Mouse (Mus musculus): ENCODE results near the gene Gm13288. TPM values are rescaled to one million over a fixed set of nuclear protein-coding genes. Genes with fewer than 3 reads are reported as not detected.
"Not testable (repeated sequence)": the region's sequence is repeated elsewhere in the genome, so short reads cannot be mapped to it uniquely, and the experiment has no call there.

The Gm13288 gene
- total RNA-seq (2018; cell fraction: chromatin; rRNA removed), result under 1 TPM in 1 of 26 experiments, not detected in 25; 0.29 TPM
- total RNA-seq (2018; cell fraction: cytosol; rRNA removed), result under 1 TPM in 1 of 26 experiments, not detected in 25; 0.05 TPM
- under 1 TPM in 1 of 26 experiments, not detected in 25; 0.23 TPM for total RNA-seq (2018; cell fraction: nucleus; rRNA removed)
- not detected in 3 replicates for polyA plus RNA-seq (2018)

GRCm38 (mm10) chr4:88805231-88805630 is at the start of gene Gm13288:
Gene Gm13288 (plus strand): TSS chr4:88805531.
- not testable (repeated sequence) for H3K27ac ChIP-seq; H3K79me2 ChIP-seq (ENCODE audit: inconsistent target); H3K4me3 ChIP-seq (ENCODE audit: inconsistent target); H3K36me3 ChIP-seq (ENCODE audit: inconsistent target)
- no CpG with 5 or more reads among the region's 8 CpGs for WGBS (ENCODE audit: missing documents)

DNA sequence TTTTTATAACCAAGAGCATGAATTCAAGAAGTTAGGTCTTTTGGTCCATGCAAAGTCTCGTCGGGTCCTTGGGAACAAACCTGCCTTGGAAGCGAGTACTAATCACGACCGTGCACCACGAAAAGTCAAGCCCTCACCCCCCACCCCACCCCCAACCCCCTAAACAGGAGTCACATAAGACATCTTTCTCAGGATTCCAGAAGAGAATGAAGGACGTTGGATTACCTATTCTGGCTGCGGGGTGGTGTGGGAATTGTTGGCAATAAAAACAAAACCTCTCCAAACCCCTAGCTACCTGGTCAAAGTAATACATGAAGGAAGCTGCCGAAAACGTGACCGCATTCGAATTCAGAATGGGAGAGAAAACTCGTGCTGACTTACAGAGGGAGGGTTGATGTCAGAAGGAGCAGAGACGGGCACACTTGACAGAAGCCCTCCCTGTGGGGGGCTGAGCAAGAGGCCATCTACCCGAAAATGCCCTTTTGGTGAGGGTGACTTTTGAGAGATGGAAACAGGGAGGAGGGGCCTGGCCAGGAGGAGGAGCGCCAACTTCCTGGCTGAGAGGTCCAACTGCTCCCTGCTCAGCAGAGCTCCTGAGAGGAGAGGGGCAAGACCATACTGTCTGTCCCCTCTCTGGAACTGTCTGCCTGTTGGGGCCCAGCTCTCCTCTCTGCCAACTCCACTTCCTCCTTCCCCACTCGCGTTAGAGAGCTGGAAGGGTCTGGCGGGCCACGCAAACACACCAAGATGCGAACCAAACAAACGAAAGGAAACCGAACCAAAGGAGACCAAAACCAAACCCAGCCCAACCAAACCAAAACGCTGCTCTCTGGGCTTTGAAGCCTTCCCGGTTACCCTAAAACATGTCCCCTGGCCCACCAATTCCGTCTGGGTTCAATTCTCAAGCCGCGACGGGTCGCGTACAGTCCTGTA is 48.5 kb upstream of the Gm13288 start:
- peak overlapping the region; percentile 78 for H3K27ac ChIP-seq
- WGBS (ENCODE audit: missing documents), result 10% methylated on average over 19 of the region's 31 CpGs
- H3K36me3 ChIP-seq (ENCODE audit: inconsistent target); H3K79me2 ChIP-seq (ENCODE audit: inconsistent target): not testable (repeated sequence)
- H3K4me3 ChIP-seq (ENCODE audit: inconsistent target), result peak overlapping the region; percentile 61

- 0% methylated on average over 7 of the region's 21 CpGs for WGBS (ENCODE audit: missing documents)
- H3K27ac ChIP-seq; H3K79me2 ChIP-seq (ENCODE audit: inconsistent target); H3K36me3 ChIP-seq (ENCODE audit: inconsistent target); H3K4me3 ChIP-seq (ENCODE audit: inconsistent target): not testable (repeated sequence)
Measured at GRCm38 (mm10) chr4:88757628-88758031, 47.7 kb upstream of the Gm13288 start.

DNA sequence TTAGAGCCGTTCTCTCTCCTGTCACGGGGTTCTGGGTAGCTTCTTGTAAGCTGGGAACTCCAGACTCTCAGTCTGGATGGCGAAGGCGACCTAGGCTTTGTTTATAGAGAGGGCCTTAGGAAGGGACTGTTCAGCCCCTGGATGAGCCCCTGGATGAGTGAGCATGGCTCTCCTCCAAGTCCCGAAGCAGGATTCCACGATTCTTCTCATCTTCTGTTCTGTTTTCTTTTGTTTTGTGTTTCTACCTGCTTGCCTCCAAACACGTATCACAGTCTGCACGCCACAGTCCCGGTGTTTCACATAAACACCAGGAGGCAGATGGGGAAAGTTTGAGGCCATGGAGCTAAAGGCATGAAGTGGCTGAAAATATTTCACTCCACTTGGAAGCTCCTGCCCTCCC is 46.6 kb upstream of the Gm13288 start:
- not testable (repeated sequence) for H3K79me2 ChIP-seq (ENCODE audit: inconsistent target); H3K36me3 ChIP-seq (ENCODE audit: inconsistent target); H3K27ac ChIP-seq; H3K4me3 ChIP-seq (ENCODE audit: inconsistent target)
- WGBS (ENCODE audit: missing documents), result 96% methylated on average over 4 of the region's 9 CpGs

DNA sequence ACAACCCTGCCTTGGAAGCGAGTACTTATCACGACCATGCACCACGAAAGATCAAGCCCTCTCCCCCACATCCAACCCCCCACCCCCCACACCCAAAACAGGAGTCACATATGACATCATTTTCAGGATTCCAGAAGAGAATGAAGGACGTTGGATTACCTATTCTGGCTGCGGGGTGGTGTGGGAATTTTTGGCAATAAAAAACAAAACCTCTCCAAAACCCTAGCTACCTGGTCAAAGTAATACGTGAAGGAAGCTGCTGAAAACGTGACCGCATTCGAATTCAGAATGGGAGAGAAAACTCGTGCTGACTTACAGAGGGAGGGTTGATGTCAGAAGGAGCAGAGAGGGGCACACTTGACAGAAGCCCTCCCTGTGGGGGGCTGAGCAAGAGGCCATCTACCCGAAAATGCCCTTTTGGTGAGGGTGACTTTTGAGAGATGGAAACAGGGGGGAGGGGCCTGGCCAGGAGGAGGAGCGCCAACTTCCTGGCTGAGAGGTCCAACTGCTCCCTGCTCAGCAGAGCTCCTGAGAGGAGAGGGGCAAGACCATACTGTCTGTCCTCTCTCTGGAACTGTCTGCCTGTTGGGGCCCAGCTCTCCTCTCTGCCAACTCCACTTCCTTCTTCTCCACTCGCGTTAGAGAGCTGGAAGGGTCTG is 45.6 kb upstream of the Gm13288 start, which contains the start of gene Gm13283:
Gene Gm13283, plus strand, starts transcription at position 510 of the 659 bp plus-strand sequence.
- not testable (repeated sequence) for H3K79me2 ChIP-seq (ENCODE audit: inconsistent target); H3K4me3 ChIP-seq (ENCODE audit: inconsistent target); H3K27ac ChIP-seq; H3K36me3 ChIP-seq (ENCODE audit: inconsistent target)
- WGBS (ENCODE audit: missing documents), result 40% methylated on average over 1 of the region's 14 CpGs

DNA sequence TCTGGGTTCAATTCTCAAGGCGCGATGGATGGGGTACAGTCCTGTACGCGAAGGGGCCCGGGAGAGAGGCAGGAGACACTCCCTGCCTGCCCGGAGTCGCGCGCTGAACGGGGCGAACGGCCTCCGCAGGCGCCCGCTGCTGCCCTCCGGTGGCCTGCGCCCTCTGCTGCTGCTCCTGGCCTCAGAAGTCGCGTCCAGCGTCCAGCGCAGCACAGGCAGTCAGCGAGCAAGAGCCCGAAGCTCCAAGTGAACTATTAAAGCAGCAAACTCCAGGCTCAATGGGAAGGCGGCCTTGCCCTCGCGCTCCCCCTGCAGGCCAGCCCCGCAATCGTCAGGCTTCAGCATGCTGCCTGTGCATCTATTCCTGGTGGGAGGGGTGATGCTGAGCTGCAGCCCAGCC is 44.9 kb upstream of the Gm13288 start:
- H3K27ac ChIP-seq; H3K4me3 ChIP-seq (ENCODE audit: inconsistent target); H3K36me3 ChIP-seq (ENCODE audit: inconsistent target); H3K79me2 ChIP-seq (ENCODE audit: inconsistent target): not testable (repeated sequence)
- WGBS (ENCODE audit: missing documents), result 0% methylated on average over 2 of the region's 28 CpGs

GRCm38 (mm10) chr4:88761776-88762175 is 43.6 kb upstream of the Gm13288 start:
- WGBS (ENCODE audit: missing documents), result 81% methylated on average over 3 of the region's 8 CpGs
- H3K27ac ChIP-seq; H3K36me3 ChIP-seq (ENCODE audit: inconsistent target); H3K79me2 ChIP-seq (ENCODE audit: inconsistent target); H3K4me3 ChIP-seq (ENCODE audit: inconsistent target): not testable (repeated sequence)

DNA sequence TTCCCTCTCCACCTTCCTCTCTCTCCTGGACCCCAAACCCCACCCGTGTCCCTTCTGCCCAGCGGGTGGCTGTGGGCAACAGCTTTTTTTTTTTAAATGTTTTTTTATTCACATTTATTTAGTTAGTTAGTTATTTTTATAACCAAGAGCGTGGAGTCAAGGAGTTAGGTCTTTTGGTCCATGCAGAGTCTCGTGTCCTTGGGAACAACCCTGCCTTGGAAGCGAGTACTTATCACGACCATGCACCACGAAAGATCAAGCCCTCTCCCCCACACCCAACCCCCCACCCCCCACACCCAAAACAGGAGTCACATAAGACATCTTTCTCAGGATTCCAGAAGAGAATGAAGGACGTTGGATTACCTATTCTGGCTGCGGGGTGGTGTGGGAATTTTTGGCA is 43.0 kb upstream of the Gm13288 start:
- WGBS (ENCODE audit: missing documents), result 92% methylated on average over 2 of the region's 9 CpGs
- H3K27ac ChIP-seq; H3K79me2 ChIP-seq (ENCODE audit: inconsistent target); H3K4me3 ChIP-seq (ENCODE audit: inconsistent target); H3K36me3 ChIP-seq (ENCODE audit: inconsistent target): not testable (repeated sequence)

DNA sequence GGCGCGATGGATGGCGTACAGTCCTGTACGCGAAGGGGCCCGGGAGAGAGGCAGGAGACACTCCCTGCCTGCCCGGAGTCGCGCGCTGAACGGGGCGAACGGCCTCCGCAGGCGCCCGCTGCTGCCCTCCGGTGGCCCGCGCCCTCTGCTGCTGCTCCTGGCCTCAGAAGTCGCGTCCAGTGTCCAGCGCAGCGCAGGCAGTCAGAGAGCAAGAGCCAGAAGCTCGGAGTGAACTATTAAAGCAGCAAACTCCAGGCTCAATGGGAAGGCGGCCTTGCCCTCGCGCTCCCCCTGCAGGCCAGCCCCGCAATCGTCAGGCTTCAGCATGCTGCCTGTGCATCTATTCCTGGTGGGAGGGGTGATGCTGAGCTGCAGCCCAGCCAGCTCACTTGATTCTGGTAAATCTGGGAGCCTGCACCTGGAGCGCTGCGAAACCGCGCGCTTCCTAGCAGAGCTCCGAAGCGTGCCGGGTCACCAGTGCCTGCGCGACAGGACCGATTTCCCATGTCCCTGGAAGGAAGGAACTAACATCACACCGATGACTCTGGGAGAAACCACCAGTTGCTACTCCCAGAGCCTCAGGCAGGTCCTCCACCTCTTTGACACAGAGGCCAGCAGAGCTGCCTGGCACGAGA is 41.8 kb upstream of the Gm13288 start:
- not testable (repeated sequence) for H3K4me3 ChIP-seq (ENCODE audit: inconsistent target); H3K79me2 ChIP-seq (ENCODE audit: inconsistent target); H3K36me3 ChIP-seq (ENCODE audit: inconsistent target); H3K27ac ChIP-seq
- 4% methylated on average over 15 of the region's 42 CpGs for WGBS (ENCODE audit: missing documents)

DNA sequence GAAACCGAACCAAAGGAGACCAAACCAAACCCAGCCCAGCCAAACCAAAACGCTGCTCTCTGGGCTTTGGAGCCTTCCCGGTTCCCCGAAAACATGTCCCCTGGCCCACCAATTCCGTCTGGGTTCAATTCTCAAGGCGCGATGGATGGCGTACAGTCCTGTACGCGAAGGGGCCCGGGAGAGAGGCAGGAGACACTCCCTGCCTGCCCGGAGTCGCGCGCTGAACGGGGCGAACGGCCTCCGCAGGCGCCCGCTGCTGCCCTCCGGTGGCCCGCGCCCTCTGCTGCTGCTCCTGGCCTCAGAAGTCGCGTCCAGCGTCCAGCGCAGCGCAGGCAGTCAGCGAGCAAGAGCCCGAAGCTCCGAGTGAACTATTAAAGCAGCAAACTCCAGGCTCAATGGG is 31.8 kb upstream of the Gm13288 start, which contains the start of gene Gm13290:
Gene Gm13290, plus strand, starts transcription at position 301 of the 400 bp plus-strand sequence.
- WGBS (ENCODE audit: missing documents), result no CpG with 5 or more reads among the region's 32 CpGs
- not testable (repeated sequence) for H3K36me3 ChIP-seq (ENCODE audit: inconsistent target)

DNA sequence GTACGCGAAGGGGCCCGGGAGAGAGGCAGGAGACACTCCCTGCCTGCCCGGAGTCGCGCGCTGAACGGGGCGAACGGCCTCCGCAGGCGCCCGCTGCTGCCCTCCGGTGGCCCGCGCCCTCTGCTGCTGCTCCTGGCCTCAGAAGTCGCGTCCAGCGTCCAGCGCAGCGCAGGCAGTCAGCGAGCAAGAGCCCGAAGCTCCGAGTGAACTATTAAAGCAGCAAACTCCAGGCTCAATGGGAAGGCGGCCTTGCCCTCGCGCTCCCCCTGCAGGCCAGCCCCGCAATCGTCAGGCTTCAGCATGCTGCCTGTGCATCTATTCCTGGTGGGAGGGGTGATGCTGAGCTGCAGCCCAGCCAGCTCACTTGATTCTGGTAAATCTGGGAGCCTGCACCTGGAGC is 28.7 kb upstream of the Gm13288 start, which contains the start of gene Gm13289:
Gene Gm13289, plus strand, starts transcription at position 301 of the 400 bp plus-strand sequence.
- H3K36me3 ChIP-seq (ENCODE audit: inconsistent target); H3K79me2 ChIP-seq (ENCODE audit: inconsistent target); H3K27ac ChIP-seq; H3K4me3 ChIP-seq (ENCODE audit: inconsistent target): not testable (repeated sequence)
- no CpG with 5 or more reads among the region's 29 CpGs for WGBS (ENCODE audit: missing documents)

More for the DNA sequence above, 31.8 kb upstream of the Gm13288 start, which contains the start of gene Gm13290:
- H3K4me3 ChIP-seq (ENCODE audit: inconsistent target); H3K79me2 ChIP-seq (ENCODE audit: inconsistent target); H3K27ac ChIP-seq: not testable (repeated sequence)

DNA sequence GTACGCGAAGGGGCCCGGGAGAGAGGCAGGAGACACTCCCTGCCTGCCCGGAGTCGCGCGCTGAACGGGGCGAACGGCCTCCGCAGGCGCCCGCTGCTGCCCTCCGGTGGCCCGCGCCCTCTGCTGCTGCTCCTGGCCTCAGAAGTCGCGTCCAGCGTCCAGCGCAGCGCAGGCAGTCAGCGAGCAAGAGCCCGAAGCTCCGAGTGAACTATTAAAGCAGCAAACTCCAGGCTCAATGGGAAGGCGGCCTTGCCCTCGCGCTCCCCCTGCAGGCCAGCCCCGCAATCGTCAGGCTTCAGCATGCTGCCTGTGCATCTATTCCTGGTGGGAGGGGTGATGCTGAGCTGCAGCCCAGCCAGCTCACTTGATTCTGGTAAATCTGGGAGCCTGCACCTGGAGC is 25.8 kb upstream of the Gm13288 start, which contains the start of gene Gm13272:
Gene Gm13272, plus strand, starts transcription at position 301 of the 400 bp plus-strand sequence.
- not testable (repeated sequence) for H3K27ac ChIP-seq; H3K79me2 ChIP-seq (ENCODE audit: inconsistent target); H3K4me3 ChIP-seq (ENCODE audit: inconsistent target); H3K36me3 ChIP-seq (ENCODE audit: inconsistent target)
- no CpG with 5 or more reads among the region's 29 CpGs for WGBS (ENCODE audit: missing documents)

GRCm38 (mm10) chr4:88780320-88780719 is 25.0 kb upstream of the Gm13288 start:
- not testable (repeated sequence) for H3K27ac ChIP-seq; H3K79me2 ChIP-seq (ENCODE audit: inconsistent target); H3K4me3 ChIP-seq (ENCODE audit: inconsistent target); H3K36me3 ChIP-seq (ENCODE audit: inconsistent target)
- WGBS (ENCODE audit: missing documents), result 90% methylated on average over 2 of the region's 18 CpGs

- H3K27ac ChIP-seq, result 0 out of 2 replicates have a peak within 1 kb of the TSS, but pooled peaks have one; percentile 33
- H3K79me2 ChIP-seq (ENCODE audit: inconsistent target); H3K36me3 ChIP-seq (ENCODE audit: inconsistent target): not testable (repeated sequence)
- no CpG with 5 or more reads among the region's 7 CpGs for WGBS (ENCODE audit: missing documents)
- H3K4me3 ChIP-seq (ENCODE audit: inconsistent target), result peak within 1 kb of the TSS; percentile 12; the same call in 1 of the 2 replicates
Measured at GRCm38 (mm10) chr4:88781831-88782230, 23.5 kb upstream of the Gm13288 start, which contains the start of gene Ifnz. Gene Ifnz (plus strand): TSS chr4:88782131.

All from macrophage (primary cell).